Mouse (Mus musculus): ENCODE measurements around the gene Syp. TPM values are rescaled to one million over a fixed set of nuclear protein-coding genes. Genes with fewer than 3 reads are reported as not detected.
A peak's percentile ranks its signal among the peaks of the same experiment; 100 is the strongest.

The Syp gene
- polyA plus RNA-seq, 1 experiment from 2014 or later: 26.5 TPM

DNA sequence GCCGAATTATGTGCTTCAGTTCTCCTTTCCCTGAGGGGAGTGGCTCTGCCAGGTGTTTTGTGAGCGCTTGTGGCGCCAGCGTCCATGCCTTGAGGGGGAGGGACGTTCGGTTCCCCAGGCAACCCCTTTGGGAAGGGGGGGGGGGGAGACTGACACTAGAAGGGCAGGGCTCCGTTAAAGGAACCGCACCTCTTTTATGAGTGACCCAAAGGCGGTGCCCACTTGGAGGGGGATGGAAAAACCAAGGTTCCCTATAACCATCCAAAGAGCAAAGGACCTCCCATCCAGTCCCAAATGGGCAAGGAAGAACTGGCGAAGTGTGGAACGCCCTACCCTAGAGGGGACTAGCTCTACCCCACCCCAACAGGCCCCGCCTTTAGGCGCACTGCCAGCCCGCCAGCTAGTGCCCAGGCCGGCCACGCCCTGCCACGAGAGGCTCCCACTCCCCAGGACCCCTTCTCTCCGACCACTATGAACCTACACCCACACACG is 32.2 kb downstream of the Syp start:
- Histone ChIP-seq H3K4me1 (replicated peaks) (0 out of 2 replicates have a peak, but pooled peaks cover 11% of the 10 kb centered on the region), H3K27me3 (ENCODE audit: insufficient read depth, poor library complexity, severe bottlenecking) (peaks cover 14% of the 10 kb centered on the region), H3K9me3 (0 out of 2 replicates have a peak, but pooled peaks cover 4% of the 10 kb centered on the region), H3K27ac (peak overlapping the region; percentile 82), H3K36me3 (peaks cover 12% of the 10 kb centered on the region), H3K4me3 (peak overlapping the region; percentile 53)
- DNase-seq (ENCODE audit: low spot score): peak; percentile 57
- 15% methylated on average over 19 of the region's 19 CpGs for WGBS

DNA sequence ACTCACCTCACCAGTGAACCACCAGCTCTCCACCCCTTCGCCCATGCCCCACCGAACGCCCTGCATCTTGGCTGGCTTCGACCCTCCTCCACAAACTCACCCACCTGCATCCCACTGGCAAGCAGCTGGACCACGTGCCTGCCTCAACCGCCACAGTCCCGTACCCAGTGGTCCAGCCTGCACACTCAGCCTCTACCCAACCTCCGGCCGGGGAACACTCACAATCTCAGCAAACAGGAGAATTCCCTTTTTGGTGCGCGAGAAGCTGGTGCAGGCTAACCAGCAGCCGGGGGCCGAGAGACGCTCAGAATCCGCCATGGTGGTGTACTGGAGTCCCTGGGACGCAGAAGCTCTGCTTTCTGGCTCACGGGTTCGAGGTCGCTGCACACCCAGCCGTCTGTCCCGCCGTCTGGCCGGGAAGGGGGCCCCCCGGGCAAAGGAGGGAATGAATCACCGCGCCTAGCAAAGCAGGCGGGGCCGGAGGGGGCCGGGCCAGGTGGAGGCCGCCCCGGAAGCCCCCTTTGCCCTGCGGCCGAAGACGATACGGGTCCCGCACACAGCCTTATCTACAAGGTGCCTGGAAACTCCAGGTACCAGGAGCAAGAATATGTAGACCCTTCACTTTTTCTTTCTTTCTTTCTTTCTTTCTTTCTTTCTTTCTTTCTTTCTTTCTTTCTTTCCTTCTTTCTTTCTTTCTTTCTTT is 32.8 kb downstream of the Syp start, which contains the start of gene Plp2:
Gene Plp2, minus strand, starts transcription at position 470 of the 703 bp plus-strand sequence.
- Histone ChIP-seq H3K36me3 (peaks cover 12% of the 10 kb centered on the region), H3K4me1 (replicated peaks) (0 out of 2 replicates have a peak, but pooled peaks cover 11% of the 10 kb centered on the region), H3K27me3 (ENCODE audit: insufficient read depth, poor library complexity, severe bottlenecking) (peaks cover 14% of the 10 kb centered on the region), H3K4me3 (peak within 1 kb of the TSS; percentile 53), H3K9me3 (0 out of 2 replicates have a peak, but pooled peaks cover 4% of the 10 kb centered on the region), H3K27ac (peak within 1 kb of the TSS; percentile 82)
- DNase-seq (ENCODE audit: low spot score): peak; percentile 33
- WGBS: 23% methylated on average over 36 of the region's 36 CpGs

DNA sequence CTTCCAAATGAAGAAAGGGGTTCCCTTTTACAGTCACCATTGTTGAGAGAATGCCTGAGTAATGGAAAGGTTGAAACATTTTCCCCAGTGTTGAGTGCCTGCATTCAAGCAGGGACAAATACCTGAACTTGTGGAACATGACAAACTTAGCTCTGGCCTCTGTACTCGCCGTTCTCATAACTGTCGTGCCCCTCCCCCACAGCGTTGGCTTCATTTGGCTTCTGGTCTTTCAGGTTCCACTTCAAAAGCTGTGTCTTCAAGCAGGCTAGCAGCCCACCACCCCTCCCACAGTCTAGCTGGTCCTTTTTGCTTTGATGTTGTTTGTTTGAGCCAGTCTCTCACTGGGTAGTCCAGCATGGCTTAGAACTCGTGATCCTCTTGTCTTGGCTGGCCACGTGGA is 34.5 kb downstream of the Syp start:
- Histone ChIP-seq H3K4me1 (replicated peaks) (0 out of 2 replicates have a peak, but pooled peaks cover 11% of the 10 kb centered on the region), H3K9me3 (0 out of 2 replicates have a peak, but pooled peaks cover 4% of the 10 kb centered on the region), H3K4me3 (no peak overlapping the region), H3K27me3 (ENCODE audit: insufficient read depth, poor library complexity, severe bottlenecking) (peaks cover 14% of the 10 kb centered on the region), H3K27ac (no peak overlapping the region), H3K36me3 (peaks cover 5% of the 10 kb centered on the region; the same call in 1 of the 2 replicates)
- no peak for DNase-seq (ENCODE audit: low spot score)
- WGBS: 55% methylated on average over 6 of the region's 6 CpGs

DNA sequence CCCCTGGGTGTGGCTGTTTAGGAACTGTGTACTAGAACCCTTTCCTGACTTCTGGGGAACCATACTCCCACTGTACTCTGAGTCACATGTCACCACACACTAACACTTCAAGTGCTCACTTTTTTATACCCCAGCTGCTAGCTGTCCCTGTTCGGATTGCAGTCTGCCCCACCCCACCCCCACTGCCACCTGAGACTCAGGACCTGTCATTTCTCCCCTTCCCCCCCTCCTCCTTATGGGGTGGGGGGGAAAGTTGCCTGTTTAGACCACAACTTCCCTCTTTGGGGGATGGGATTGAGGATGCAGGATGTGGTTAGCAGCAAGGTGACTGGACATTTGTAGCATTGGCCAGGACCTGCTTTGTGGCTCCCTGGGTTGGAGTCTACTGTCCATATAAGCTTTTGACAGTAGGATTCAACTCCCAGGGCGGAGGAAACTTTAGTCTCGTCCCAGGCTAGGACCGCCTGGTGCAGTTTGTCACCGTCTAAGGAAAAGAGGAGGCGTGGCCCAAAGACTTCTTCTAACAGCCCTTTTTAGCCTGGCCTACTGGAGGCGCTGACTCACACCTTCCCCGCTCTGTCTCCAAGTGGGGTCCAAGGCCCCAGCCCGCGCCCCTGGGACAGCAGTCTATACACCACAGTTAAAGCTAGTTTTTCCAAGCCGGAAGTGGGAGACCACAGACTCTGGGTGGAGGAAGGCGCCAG is 35.5 kb downstream of the Syp start:
- Histone ChIP-seq H3K4me1 (replicated peaks) (0 out of 2 replicates have a peak, but pooled peaks cover 11% of the 10 kb centered on the region), H3K27ac (no peak overlapping the region), H3K9me3 (0 out of 2 replicates have a peak, but pooled peaks cover 4% of the 10 kb centered on the region), H3K4me3 (peak overlapping the region; percentile 34; the same call in 1 of the 2 replicates), H3K27me3 (ENCODE audit: insufficient read depth, poor library complexity, severe bottlenecking) (peaks cover 14% of the 10 kb centered on the region), H3K36me3 (peaks cover 3% of the 10 kb centered on the region; the same call in 1 of the 2 replicates)
- no peak for DNase-seq (ENCODE audit: low spot score)
- WGBS: 38% methylated on average over 12 of the region's 12 CpGs

DNA sequence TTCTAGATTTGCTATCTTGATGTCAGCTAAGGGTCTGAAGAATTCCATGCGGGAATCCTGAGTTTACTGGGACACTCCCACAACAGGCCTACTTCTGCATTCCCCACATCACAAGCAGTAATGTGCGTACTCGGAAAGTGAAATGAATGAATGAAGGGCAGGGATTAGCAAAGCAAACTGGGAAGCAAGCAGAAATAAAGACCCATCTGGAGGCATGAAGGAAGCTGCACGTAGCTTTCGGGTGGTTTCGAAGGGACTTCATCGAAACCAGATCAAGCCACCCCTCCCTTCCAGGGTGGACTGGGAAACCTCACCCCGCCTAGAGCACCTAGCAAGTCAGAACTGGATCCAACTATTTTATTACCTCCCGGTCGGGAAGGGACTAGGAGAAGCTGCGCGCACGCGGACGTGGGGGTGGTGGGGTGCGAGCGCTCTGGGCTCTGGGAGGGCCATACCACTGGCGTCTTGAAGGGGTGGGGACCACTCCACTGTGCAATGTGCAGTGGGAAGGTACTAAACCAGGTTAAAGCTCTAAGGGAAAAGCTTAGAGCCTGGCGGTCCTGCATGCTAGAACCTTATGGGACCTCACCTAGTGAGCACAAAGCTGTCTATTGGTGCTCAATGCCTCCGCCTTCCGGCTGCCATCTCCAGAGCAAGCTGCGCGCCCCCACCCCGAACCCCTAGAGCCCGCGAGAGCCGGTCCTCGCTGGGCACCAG is 36.2 kb downstream of the Syp start:
- H3K27me3 ChIP-seq (ENCODE audit: insufficient read depth, poor library complexity, severe bottlenecking): peaks cover 14% of the 10 kb centered on the region
- H3K9me3 ChIP-seq: 0 out of 2 replicates have a peak, but pooled peaks cover 4% of the 10 kb centered on the region
- H3K4me3 ChIP-seq: peak overlapping the region; percentile 34
- no peak for DNase-seq (ENCODE audit: low spot score)
- WGBS: 39% methylated on average over 28 of the region's 28 CpGs
- H3K4me1 ChIP-seq (replicated peaks): 0 out of 2 replicates have a peak, but pooled peaks cover 11% of the 10 kb centered on the region
- H3K36me3 ChIP-seq: no peaks in the 10 kb centered on the region
- 0 out of 2 replicates have a peak overlapping the region, but pooled peaks have one; percentile 40 for H3K27ac ChIP-seq

DNA sequence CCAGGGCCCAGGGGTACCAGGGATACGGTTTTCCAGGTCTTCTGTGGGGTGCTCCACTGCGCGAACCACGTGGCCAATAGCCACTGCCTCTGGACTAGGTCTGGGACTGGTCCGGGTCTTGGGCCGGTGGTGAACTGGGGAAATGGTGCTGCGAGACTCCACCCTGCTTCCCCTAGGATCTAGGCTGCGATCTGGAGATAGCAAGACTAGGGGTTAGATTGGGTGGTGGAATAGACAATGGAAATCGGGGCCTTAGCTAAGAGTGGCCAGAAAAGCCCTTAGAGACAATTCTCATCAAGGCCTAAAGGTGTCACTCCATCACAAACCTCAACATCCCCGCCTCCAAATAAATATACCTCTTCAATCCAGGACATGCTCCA is 36.7 kb downstream of the Syp start:
- H3K9me3 ChIP-seq: 0 out of 2 replicates have a peak, but pooled peaks cover 4% of the 10 kb centered on the region
- H3K27me3 ChIP-seq (ENCODE audit: insufficient read depth, poor library complexity, severe bottlenecking): peaks cover 14% of the 10 kb centered on the region
- H3K4me3 ChIP-seq: peak overlapping the region; percentile 34
- 0 out of 2 replicates have a peak, but pooled peaks cover 11% of the 10 kb centered on the region for H3K4me1 ChIP-seq (replicated peaks)
- 0 out of 2 replicates have a peak overlapping the region, but pooled peaks have one; percentile 40 for H3K27ac ChIP-seq
- 34% methylated on average over 10 of the region's 10 CpGs for WGBS
- peak; percentile 6 for DNase-seq (ENCODE audit: low spot score)
- H3K36me3 ChIP-seq: no peaks in the 10 kb centered on the region

DNA sequence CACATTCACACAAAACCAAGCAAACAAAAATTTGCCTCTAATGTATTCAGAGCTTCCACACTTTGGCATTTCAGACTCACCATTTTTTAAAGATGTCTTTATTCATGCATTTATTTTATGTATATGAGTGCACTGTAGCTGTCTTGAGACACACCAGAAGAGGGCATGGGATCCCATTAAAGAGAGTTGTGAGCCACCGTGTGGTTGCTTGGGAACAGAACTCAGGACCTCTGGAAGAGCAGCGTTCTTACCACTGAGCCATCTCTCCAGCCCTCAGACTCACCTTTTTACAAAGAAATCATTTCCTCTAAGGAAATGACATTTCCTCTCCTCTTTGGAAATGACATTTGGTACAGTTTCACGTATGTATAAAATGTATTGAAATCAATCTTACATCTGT is 40.7 kb downstream of the Syp start:
- no peaks in the 10 kb centered on the region for H3K36me3 ChIP-seq
- DNase-seq (ENCODE audit: low spot score): no peak
- WGBS: 44% methylated on average over 3 of the region's 3 CpGs
- no peaks in the 10 kb centered on the region for H3K9me3 ChIP-seq
- H3K27ac ChIP-seq: no peak overlapping the region
- H3K4me3 ChIP-seq: no peak overlapping the region
- H3K27me3 ChIP-seq (ENCODE audit: insufficient read depth, poor library complexity, severe bottlenecking): peaks cover 4% of the 10 kb centered on the region; the same call in 1 of the 2 replicates
- 0 out of 2 replicates have a peak, but pooled peaks cover 4% of the 10 kb centered on the region for H3K4me1 ChIP-seq (replicated peaks)

DNA sequence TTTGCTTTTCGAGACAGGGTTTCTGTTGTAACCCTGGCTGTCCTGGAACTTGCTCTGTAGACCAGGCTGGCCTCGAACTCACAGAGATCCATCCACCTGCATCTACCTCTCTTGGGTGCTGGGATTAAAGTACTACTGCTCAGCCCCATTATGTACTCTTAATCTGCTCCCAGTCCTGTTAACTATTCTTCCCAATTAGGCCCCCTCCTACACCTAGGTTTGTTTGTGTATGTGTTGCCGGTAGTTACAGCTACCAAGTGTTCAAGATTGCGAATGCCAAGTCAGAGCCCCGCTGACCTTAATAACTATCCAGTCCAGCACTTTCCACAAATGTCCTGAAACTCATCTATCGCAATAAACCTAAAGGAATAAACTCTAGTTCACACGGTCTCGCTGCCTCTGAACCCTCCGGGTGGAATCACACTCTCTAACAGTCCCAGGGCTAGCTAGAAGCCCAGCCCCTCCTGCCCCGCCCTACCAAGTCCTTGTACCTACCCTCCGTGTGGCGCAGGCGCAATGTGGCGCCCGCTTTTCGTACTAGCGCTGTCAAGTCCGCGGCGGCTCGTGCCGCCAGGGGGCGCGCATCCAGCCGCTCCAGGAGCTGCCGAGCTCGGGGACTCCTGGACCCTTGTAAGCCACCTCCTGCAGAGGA is 41.3 kb downstream of the Syp start:
- peak; percentile 91 for DNase-seq (ENCODE audit: low spot score)
- Histone ChIP-seq H3K9me3 (no peaks in the 10 kb centered on the region), H3K27ac (no peak overlapping the region), H3K27me3 (ENCODE audit: insufficient read depth, poor library complexity, severe bottlenecking) (no peaks in the 10 kb centered on the region; the same call in 1 of the 2 replicates), H3K4me1 (replicated peaks) (0 out of 2 replicates have a peak, but pooled peaks cover 3% of the 10 kb centered on the region), H3K4me3 (peak overlapping the region; percentile 42), H3K36me3 (no peaks in the 10 kb centered on the region)
- WGBS: 17% methylated on average over 27 of the region's 27 CpGs

DNA sequence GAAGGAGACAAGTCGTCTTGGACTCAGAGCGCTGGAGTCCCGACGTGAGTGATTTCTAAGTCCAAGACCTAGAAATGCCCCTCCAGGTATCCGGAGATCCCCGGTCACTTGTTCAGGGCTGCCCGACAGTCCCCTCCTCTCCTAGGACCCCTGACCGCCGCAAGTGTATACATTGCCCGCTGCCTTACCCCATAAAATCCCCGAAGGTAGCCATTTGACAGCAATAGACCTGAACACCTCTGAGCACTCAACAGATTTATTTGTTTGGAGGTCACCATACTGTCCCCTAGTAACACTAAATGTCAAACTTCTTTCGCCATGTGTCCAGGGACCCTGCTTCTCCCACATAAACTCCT is 41.8 kb downstream of the Syp start:
- Histone ChIP-seq H3K4me3 (peak overlapping the region; percentile 42), H3K27ac (no peak overlapping the region), H3K36me3 (no peaks in the 10 kb centered on the region), H3K9me3 (no peaks in the 10 kb centered on the region), H3K4me1 (replicated peaks) (no peaks in the 10 kb centered on the region), H3K27me3 (ENCODE audit: insufficient read depth, poor library complexity, severe bottlenecking) (no peaks in the 10 kb centered on the region; the same call in 1 of the 2 replicates)
- DNase-seq (ENCODE audit: low spot score): no peak
- 20% methylated on average over 12 of the region's 12 CpGs for WGBS

DNA sequence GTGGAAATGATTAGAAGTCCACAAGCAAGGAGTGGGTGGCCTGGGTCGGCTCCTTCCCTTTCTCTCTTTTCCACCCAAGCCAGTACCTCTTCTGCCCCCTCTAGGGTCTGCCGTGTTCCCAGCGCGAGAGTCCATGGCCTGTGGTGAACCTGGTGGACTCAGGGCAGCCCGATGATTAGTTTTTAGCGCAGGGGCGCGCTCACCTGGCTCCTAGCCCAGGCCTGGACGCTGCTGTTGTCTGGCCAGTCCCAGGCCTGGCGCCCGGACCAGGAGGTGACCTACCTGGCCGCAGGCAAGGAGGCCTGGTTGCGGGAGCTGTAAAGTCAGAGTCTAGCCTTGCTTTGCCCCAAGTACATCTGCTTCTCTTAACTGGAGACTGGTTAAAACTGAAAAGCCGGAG is 42.6 kb downstream of the Syp start, which contains the start of gene Magix:
Gene Magix, minus strand, starts transcription at position 388 of the 400 bp plus-strand sequence.
- Histone ChIP-seq H3K9me3 (no peaks in the 10 kb centered on the region), H3K27me3 (ENCODE audit: insufficient read depth, poor library complexity, severe bottlenecking) (no peaks in the 10 kb centered on the region; the same call in 1 of the 2 replicates), H3K27ac (no peak within 1 kb of the TSS), H3K4me3 (peak within 1 kb of the TSS; percentile 42), H3K36me3 (no peaks in the 10 kb centered on the region), H3K4me1 (replicated peaks) (no peaks in the 10 kb centered on the region)
- 64% methylated on average over 14 of the region's 14 CpGs for WGBS
- DNase-seq (ENCODE audit: low spot score): no peak

DNA sequence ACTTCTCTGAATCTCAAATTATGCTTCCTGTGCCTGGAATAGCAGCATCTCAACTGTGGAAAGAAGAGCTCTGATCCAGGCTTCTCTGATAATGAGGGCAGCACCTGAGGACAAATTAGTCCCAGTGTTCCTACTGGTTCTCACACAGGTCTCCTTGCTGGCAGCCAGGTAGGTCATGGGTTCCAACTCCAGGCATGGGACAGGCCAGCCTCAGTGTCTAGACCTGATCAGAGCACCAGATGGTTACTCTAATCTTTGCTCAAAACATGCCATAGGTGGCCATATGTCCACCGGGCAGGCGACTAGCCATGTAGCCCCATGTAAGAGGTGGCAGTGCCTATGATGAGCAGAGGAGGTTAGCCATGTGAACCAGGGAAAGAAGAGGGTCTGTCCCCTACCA is 50.0 kb downstream of the Syp start:
- 93% methylated on average over 2 of the region's 2 CpGs for WGBS
- no peaks in the 10 kb centered on the region for H3K9me3 ChIP-seq
- H3K4me1 ChIP-seq (replicated peaks): no peaks in the 10 kb centered on the region
- H3K36me3 ChIP-seq: no peaks in the 10 kb centered on the region
- DNase-seq (ENCODE audit: low spot score): no peak
- no peak overlapping the region for H3K4me3 ChIP-seq
- H3K27me3 ChIP-seq (ENCODE audit: insufficient read depth, poor library complexity, severe bottlenecking): no peaks in the 10 kb centered on the region
- no peak overlapping the region for H3K27ac ChIP-seq

DNA sequence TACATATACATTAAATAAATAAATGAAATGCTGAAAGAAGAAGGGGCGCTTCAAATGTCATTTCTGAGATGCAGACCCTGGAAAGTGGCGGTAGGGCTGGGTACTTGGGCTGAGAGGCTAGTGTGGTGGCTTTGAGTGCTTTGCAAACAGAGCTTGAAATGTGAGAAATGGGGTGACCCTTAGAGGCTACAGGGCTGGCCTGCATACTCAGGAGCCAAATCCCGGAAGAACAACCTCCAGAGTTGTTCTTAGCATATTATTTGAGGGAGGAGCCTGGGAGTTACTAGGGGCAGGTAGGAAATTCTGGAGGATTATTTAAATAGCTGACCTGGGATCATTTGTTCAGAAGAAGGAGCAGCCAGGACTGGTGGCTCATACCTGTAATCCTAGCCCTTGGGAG is 52.2 kb downstream of the Syp start:
- no peak for DNase-seq (ENCODE audit: low spot score)
- H3K9me3 ChIP-seq: no peaks in the 10 kb centered on the region
- H3K4me3 ChIP-seq: no peak overlapping the region
- no peaks in the 10 kb centered on the region for H3K27me3 ChIP-seq (ENCODE audit: insufficient read depth, poor library complexity, severe bottlenecking)
- no peak overlapping the region for H3K27ac ChIP-seq
- WGBS: 68% methylated on average over 3 of the region's 3 CpGs
- no peaks in the 10 kb centered on the region for H3K36me3 ChIP-seq
- no peaks in the 10 kb centered on the region for H3K4me1 ChIP-seq (replicated peaks)
